Mouse (Mus musculus): Measurements from ENCODE around the gene Gm10112.

Gm10112 gene

DNA sequence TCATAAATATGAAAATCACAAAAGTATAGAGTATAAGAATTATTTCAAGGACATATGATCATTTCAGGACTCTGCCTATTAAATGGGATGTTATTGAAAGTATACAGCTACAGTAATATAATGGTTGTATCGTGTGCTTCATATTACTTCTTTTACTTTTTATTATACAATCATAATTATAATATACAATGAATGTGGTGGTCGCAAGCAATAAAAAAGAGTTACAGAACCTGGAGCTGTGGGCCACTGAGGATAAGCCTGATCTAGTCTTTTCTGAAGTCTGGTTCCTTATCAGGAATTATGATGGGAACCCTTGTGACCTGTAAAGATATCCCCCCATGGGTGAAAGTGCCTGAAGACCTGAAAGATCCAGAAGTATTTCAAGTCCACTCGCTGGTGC is at the start of gene Gm10112:
Gm10112 (plus strand) TSS at position 301 of the 400 bp plus-strand sequence.
- in situ Hi-C loops (cut with MboI) = no loop called here

DNA sequence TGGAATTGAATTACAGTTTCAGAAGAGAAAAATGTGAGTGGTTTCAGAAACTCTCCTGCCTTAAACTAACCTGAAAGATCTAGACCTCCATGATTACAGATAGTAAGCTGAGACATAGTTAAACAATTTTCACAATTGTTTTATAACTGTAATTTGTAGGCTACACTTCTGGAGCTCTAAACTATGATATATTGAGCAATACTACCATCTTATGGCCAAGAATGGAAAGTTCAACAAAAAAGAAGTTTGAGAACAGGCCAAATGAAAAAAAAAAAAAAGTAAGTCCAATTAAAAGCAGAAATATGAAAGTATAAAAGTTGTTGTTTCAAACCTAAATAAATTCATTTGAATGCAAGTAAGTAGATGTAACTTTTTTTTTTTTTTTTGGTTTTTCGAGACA is 21.4 kb downstream of the Gm10112 start:
- in situ Hi-C loops (cut with MboI) = no loop called here

DNA sequence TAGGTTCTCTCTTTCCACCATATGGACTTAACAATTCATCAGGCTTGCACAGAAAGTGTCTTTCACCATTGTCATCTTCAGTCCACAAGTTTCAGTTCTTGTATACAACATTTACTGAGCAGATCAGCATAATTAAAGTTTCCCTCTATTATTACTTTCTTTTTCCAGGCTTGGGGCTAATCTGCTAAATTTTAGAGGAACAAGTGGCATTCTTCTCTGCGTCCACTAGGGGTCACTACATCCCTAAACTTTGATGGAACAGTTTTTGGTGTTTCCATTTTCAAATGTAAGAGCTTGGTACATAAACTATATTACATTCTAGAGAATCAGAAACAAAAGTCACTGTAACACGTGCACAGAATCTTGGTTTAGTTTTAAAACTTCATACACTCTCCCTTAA is 28.2 kb downstream of the Gm10112 start:
- in situ Hi-C loops (cut with MboI) = no loop called here

DNA sequence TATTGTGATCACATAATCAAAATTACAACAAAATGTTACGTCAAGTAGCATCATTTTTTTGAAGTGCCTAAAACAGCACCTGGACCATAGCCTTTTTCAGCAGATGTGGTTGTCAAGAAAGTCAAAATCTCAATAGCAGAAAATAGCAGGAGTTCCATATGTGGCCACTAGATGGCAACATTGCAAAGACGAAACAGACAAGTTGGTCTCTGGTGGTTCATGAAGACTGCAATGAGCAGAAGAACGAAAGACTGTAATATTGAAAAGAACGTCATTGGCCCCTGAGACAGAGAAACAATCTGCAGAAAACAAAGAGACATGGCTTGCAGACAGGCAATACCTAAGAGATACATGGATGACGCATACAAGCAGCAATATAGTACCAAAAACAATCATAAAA is 42.1 kb downstream of the Gm10112 start:
- in situ Hi-C loops (cut with MboI) = no loop called here

Data from mature B cell (primary cell).